Mouse (Mus musculus): ENCODE results near the gene Ofd1. TPM values are rescaled to one million over a fixed set of nuclear protein-coding genes. Genes with fewer than 3 reads are reported as not detected.

The Ofd1 gene
- polyA plus RNA-seq (2014; fragmentation: Illumina TruSeq; extraction: RNeasy Lipid Tissue Mini Kit (QIAGEN cat#74804)), result 29.4 TPM

GRCm38 (mm10) chrX:166440616-166441063 lies at the start of gene Ofd1:
TSS of gene Ofd1 (minus strand) at chrX:166440704.

DNA sequence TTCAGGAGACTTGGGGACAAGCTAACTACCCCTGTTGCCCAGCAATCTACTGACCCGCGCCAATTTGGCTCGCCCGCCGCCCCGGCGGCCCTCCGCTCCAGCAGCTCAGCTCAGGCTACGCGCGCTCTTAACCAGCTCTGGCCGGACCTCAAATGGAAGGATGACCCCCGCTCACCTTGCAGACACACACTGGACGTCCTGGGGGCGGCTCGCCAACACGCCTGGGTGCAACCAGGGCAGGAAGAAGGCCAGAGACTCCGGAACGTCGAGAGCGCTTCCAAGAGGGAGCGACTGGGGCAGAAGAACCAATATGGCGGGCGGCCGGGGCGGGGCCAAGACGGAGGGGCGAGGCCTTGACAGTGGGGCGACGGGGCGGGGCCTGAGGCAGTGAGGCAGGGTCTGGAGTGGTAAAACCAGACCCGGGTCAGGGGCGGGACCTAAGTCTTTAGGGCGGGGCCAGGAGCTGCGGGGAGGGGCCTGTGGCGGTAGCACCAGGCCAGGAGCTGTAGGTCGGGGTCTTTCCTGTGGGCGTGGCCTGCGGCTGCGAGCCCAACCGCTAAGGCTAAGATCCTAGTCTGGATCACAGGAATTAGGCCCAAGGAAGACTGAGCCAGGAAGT lies 39.0 kb upstream of the Ofd1 start, which contains the start of gene Rab9:
Gene Rab9, minus strand, starts transcription at position 503 of the 619 bp plus-strand sequence.

DNA sequence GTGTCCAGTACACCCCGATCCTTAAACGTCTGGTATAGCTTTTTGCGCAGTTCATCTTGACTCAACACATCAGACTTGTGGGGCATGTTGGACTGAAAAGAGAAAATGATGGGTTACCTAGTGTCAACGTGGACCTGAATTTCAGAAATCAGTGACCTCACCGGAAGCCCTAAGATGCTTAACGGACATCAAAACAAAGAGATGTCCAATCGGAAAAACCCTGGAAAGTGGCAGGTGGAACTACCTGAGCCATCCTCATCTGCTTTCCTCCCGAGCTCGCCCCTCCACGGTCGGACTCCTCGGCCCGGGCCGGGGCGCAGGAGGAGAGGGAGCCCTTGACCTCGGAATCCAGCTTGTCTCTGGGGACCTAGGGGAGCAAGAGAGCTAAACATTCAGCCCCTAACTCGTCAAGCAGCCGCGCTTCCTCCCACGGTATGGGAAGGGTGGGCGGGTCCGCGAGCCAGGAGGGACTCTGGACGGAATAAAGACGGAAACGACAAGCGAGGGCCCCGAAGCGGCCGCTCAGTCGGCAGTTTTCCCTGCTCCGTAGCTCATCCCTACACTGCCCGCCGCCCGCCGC lies 378 bp downstream of the Ofd1 start, which contains the start of gene Trappc2:
Gene Trappc2, plus strand, starts transcription at position 539 of the 580 bp plus-strand sequence.

Other genes starting within 250 kb of the Ofd1 start
- gene Gpm6b, start 201.8 kb downstream of the Ofd1 start, polyA plus RNA-seq (2014; fragmentation: Illumina TruSeq; extraction: RNeasy Lipid Tissue Mini Kit (QIAGEN cat#74804)), result 150 TPM
- gene Trappc2, start 130 bp downstream of the Ofd1 start, polyA plus RNA-seq (2014; fragmentation: Illumina TruSeq; extraction: RNeasy Lipid Tissue Mini Kit (QIAGEN cat#74804)), result 81.2 TPM
- gene Rab9, start 39.2 kb upstream of the Ofd1 start, polyA plus RNA-seq (2014; fragmentation: Illumina TruSeq; extraction: RNeasy Lipid Tissue Mini Kit (QIAGEN cat#74804)), result 143 TPM
- gene Tceanc, start 77.9 kb upstream of the Ofd1 start, polyA plus RNA-seq (2014; fragmentation: Illumina TruSeq; extraction: RNeasy Lipid Tissue Mini Kit (QIAGEN cat#74804)), result 15.9 TPM
- gene Egfl6, start 145.0 kb upstream of the Ofd1 start, polyA plus RNA-seq (2014; fragmentation: Illumina TruSeq; extraction: RNeasy Lipid Tissue Mini Kit (QIAGEN cat#74804)), result 36.9 TPM

Data from ovary, adult 10 weeks (tissue).